Mouse (Mus musculus) gastrocnemius, postnatal 4 days (tissue): ENCODE measurements at regions not wholly inside any gene's neighbourhood (a gene's known extent, or its start where the extent isn't known, plus 50 kb on each side); places are given as distances from the start of the nearest gene placed in this dataset.
A peak's percentile ranks its signal among the peaks of the same experiment; 100 is the strongest.

Experiments
- DNase-seq, 2 experiments: peaks; one replicate each; pipeline ENCODE4 v3.0.0; 2021 to 2022; ENCODE audit warnings: low spot score in 2 of 2, mixed read lengths in 2 of 2

- DNase-seq = no peak
Measured at GRCm38 (mm10) chr10:9173509-9173908, 287.6 kb upstream of the Sash1 start.

DNA sequence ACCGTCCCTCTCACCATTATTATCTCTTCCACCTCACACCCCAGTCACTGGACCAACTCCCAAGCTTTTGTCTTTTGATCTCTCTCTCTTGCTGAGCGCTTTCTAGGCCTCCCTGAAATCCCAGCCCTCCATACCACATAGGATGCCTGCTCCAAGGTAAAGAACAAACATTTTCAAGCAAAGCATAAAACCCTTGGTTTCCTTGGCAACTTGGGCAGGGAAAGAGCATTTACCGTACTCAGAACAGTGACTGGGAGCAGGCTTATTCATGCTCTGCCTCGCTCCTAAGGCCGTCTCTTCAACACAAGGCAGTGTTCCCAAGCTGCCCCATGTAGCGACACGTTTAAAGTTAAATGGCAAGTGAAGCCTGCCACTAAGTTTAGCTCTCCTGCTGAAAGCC is 282.9 kb upstream of the Sash1 start:
- no peak for DNase-seq

DNA sequence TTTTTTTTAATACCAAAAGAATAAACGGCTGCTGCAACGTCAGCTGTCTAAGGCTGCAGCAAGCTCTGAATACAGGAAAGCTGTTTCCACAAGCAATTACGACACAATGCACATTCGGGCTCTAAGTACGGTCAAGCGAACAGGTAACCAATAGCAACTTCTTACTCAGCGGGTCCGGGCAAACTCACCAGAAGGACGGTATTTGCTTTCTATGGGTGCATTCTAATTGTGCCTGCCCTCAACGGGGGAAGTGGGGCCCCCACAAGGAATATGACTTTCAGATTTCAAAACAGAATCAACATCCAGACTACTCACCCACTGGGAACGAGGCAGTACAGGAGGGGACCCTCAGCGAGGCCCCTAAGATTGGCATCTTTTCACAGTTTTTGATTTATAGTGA is 280.1 kb upstream of the Sash1 start:
- no peak for DNase-seq

DNA sequence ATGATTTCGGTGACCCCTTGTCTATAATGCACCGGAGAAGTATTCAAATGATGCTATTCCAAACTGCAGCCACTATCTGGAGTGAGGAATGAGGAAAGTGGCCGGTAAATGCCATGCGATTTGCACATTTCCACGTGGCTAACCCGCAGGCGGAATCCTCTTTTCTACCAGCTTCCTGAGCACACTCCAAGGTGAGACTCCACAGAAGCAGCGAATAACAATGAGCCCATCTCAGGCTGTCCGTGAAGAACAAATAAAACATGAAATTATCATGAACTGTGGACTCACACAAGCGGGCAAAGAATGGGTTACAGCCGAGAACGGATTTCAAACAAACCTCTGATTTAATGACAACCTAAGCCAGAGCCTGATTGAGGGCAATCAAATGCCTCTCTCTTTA is 279.7 kb upstream of the Sash1 start:
- DNase-seq = no peak

- DNase-seq = no peak
Measured at GRCm38 (mm10) chr10:9164333-9164732, 278.5 kb upstream of the Sash1 start.

DNA sequence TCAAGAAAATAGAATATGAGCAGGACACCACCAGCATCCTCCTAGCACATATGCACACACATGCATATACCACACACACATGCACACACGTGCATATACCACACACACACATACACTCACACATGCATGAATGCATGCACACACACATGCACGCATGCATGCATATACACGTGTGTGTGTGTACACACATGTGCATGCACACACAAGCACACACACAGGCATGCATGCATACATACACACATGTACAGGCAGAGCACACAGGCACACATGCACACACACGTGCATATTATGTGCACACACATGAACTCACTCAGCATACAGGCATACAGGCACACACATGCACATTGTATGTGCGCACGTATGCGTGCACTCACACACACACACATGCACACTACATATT is 275.7 kb upstream of the Sash1 start:
- DNase-seq = no peak

DNA sequence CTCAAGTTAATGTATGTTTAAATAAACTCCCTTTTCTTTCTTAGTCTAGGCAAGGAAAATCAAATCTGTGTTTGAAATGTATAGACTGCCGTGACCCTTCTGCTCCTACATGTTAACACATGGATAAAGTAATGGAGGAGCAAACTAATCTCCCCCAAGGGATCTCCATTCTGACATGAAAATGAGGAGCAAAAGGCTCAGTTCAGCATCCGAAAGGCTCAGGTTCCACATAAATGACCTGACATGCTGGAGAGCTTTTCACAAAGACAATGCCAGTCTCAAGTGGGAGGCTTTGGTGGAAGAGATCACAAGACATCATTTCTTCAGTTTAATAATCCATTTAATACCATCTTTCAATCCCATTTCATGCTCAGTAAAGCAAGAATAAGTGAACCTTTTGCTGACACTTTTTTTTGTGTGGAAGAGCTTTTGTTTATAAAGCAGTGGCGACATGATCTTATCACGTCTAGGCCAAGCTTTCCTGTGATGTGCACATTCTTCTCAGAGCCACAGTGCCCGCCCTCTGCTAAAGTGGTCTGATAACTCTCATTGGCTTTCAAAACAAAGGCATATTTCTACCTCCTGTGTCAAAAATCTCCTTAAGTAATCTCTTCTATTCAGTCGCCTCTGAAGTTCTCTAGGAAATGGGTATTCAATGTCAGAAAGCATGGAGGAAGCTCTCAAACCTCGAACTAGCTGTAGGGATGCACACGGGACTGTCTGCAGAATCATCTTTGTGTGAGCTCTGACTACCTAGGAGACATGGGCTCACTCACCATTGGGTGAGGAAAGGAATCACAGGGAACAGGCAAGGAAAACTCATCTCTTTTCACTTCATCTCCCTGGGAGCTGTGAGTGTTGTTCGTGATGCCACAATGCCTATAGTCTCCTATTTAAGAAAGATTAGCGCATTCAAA is 271.7 kb upstream of the Sash1 start:
- DNase-seq = no peak

DNA sequence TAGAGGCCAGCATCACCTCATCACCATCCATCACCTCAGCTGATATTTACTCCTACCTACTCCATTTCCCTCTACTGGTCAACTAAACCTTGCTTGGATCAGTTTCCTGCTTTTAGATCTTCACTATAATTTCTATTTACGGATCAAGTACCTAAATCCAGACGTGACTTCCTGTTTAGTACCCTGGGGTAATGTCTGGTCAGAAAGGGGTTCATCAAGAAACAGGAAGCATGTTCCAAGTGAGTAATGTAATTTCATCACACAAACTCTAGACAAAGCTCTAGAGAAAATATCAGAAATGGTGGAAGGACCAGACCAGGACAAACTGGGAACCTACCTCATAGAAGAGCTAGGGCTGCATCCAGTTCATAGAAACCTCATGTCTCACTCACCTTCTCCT is 250.2 kb upstream of the Sash1 start:
- DNase-seq = no peak

- DNase-seq = no peak
Measured at GRCm38 (mm10) chr10:9134293-9135021, 248.6 kb upstream of the Sash1 start.

GRCm38 (mm10) chr10:9130061-9130460 is 244.2 kb upstream of the Sash1 start:
- no peak for DNase-seq

DNA sequence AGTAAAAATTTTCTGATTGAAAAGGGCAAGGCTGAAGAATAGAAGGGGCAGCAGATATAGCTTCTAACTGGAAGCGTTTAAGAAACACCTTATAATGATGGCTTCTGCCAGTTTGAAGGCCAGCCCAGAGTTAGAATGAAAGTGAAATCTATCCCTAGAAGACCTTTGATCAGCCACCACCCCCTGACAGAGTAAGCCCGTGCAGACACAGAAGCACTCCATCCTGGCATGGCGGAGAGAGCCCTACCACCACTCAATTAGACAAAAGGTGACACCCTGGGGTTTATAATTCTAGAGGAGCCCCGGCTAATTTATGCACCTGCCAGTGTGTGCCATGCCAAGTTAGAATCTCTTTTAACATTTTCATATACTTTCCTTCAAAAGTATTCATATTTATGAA is 233.4 kb upstream of the Sash1 start:
- no peak for DNase-seq

- DNase-seq = no peak
Measured at GRCm38 (mm10) chr10:9117648-9118551, 232.0 kb upstream of the Sash1 start.

GRCm38 (mm10) chr10:9117134-9117533 is 231.3 kb upstream of the Sash1 start:
- no peak for DNase-seq

DNA sequence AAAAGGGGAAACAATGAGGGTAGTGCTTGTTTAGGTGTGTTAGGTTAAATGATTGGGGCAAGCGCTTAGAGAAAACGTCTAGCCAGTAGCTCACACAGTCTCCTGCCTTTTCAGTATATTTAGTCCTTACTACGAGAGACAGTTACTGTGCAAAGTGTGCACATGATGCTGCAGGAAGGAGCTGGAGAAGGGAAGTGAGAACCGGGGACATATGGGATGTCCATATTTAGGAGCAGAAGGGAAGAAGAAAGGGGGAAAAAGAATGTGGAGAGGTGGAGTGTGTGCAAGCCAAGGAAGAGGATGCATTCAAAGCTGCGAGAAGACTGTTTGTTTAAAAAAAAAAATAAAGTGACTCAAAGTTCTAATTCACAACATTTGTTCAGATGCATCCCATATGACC is 227.8 kb upstream of the Sash1 start:
- no peak for DNase-seq

DNA sequence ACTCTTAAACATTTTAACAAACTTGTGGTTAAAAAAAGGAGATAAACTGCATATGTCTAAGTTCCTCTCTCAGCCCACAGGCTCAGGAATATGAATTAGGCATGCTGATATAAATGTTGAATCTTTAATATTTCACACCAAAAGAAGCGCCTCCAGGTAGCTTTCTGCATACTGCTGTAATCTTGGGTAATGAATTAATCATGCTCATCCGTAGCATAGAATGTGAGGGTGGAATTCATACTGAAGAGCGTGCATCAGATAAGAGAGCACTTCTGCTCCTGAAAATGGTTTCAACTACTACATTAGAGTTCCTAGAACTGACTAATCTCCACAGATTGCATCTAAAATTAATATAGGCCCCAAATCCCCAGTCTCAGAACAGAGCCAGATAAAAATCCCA is 225.2 kb upstream of the Sash1 start:
- no peak for DNase-seq

- DNase-seq = no peak
Measured at GRCm38 (mm10) chr10:9096207-9096606, 210.3 kb upstream of the Sash1 start.

- no peak for DNase-seq
Measured at GRCm38 (mm10) chr10:9095163-9095562, 209.3 kb upstream of the Sash1 start.

DNA sequence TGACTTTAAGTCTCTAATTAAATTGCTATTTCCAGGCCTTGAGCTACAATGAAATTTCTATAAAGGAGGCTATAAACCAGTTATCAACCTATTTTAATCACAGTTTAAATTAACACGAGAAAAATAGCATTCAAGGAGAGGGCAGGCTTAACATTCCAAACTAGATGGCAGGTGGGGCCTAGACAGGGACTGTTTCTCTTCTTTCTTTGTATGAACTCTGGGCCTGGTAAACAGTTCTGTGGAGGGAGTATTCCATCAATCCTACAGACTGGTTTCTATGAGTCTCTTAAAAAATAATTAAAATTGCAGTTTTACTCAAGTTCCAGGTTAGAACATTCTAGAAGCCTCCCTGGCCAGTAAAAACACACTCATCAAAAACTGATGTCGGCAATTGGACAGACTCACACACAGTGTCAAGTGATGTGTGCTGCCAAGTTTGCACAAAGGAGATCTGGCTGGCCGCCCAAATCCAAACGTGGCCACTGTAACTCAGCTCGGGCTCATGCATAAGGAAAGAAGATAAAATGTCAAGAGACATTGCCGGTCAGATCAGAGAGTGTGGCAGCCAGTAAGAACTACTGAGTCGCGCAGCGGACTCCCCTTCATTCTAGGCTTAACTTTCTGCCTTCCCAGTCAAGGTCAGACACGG is 206.5 kb upstream of the Sash1 start:
- DNase-seq = peak in 1 of 2 experiments; percentile 41

DNA sequence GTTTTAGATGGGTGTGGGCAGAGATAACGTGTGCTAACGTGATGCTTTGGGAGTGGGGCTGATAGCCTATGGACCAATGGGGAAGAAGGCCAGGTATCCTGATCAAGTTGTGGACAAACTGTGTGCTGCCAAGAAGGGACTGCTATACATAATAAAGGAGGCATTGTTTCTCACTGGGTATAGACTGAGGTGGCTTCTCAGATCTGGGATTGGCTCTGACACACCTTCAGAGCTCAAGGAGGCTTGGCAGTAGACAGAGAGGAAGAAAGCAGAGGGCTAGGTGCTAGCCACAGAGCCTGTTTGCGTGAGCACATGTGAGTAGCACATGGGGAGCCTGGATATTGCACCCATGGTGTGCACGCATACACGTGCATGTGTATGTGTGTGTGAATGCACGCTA is 205.1 kb upstream of the Sash1 start:
- DNase-seq = no peak

GRCm38 (mm10) chr10:9087871-9088270 is 202.0 kb upstream of the Sash1 start:
- no peak for DNase-seq

- DNase-seq = no peak
Measured at GRCm38 (mm10) chr10:9087171-9087570, 201.3 kb upstream of the Sash1 start.
